Mouse (Mus musculus): Measurements from ENCODE around the gene Rps8.

DNA sequence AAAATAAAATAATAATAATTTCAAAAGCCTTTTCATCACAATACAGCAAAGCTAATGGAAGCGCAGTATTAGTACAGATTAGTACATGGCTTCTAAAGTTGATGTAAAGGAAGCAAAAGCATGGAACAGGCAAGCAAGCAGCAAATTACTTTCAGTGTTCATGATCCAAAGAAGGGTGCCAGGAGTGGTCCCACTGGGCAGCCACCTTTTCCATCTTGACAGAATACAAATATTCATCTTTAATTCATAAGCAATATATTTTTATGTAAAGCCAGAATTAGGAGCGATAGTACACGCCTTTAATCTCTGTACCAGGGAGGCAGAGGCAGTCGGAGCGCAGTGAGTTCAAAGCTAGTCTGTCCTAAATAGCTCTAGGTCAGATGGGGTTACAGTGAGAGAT is 36.4 kb downstream of the Rps8 start:
- TF ChIP-seq POLR2A (IDR thresholded peaks at IDR 0.05; ENCODE audit: low read depth, low read length) (no peak), CTCF (IDR thresholded peaks at IDR 0.05; ENCODE audit: extremely low read depth, insufficient read depth, insufficient read length, insufficient replicate concordance) (no peak)
